Mouse (Mus musculus) limb, embryonic 15.5 days (tissue): Measurements from ENCODE around the gene Tars2. TPM values are rescaled to one million over a fixed set of nuclear protein-coding genes. Genes with fewer than 3 reads are reported as not detected.

ENCODE experiments used
- ATAC-seq: fragments of 200-750 bp; cut with Nextera tagmentation; 2 replicates; pipeline ENCODE4 v1.8.0; 2017; ENCODE audit warnings: low read depth, moderate TSS enrichment; ENCODE audit not compliant: insufficient number of reproducible peaks, low FRiP score, low TSS enrichment
- H3K27ac ChIP-seq: fragments of 300-500 bp; sonication (generic); 2 replicates; pipeline ENCODE4 v1.5.1; 2015; ENCODE audit warnings: moderate library complexity, mild to moderate bottlenecking, inconsistent platforms
- H3K27me3 ChIP-seq: fragments of 300-500 bp; sonication (generic); 2 replicates; pipeline ENCODE4 v1.6.1; 2015; ENCODE audit warnings: inconsistent platforms
- H3K36me3 ChIP-seq: fragments of 300-500 bp; sonication (generic); 2 replicates; pipeline ENCODE4 v1.6.1; 2015; ENCODE audit warnings: inconsistent platforms
- H3K4me1 ChIP-seq: fragments of 300-500 bp; sonication (generic); 2 replicates; pipeline ENCODE4 v1.6.1; 2015; ENCODE audit warnings: inconsistent platforms
- H3K4me2 ChIP-seq: fragments of 300-500 bp; sonication (generic); 2 replicates; pipeline ENCODE4 v1.6.1; 2015; ENCODE audit warnings: mild to moderate bottlenecking, inconsistent platforms
- H3K4me3 ChIP-seq: fragments of 300-500 bp; sonication (generic); 2 replicates; pipeline ENCODE4 v1.5.1; 2015; ENCODE audit warnings: mild to moderate bottlenecking, inconsistent platforms
- H3K9ac ChIP-seq: fragments of 300-500 bp; sonication (generic); 2 replicates; pipeline ENCODE4 v1.6.1; 2015; ENCODE audit warnings: inconsistent platforms
- H3K9me3 ChIP-seq: fragments of 300-500 bp; sonication (generic); 2 replicates; pipeline ENCODE4 v1.6.1; 2016; ENCODE audit warnings: inconsistent platforms
- WGBS: fragments of 180-500 bp; shearing (Covaris S2); methylation state at CpG from one replicate; pipeline ENCODE4 v1.1.7; 2015; 5-methylcytosine and 5-hydroxymethylcytosine counted together
- polyA plus RNA-seq: library from polyadenylated mRNA; unstranded; fragments of >200 nt; fragmentation: Nextera tagmentation; extraction: Ambion mirVana; gene quantifications from 2 replicates; pipeline ENCODE4 v1.2.1, GENCODE M21; 2015

Tars2 gene
- polyA plus RNA-seq, 1 experiment from 2014 or later: 39.8 TPM

GRCm38 (mm10) chr3:95761771-95762170, 1.8 kb upstream of the Tars2 start:
- no peak overlapping the region for H3K27ac ChIP-seq
- no peak for ATAC-seq
- H3K4me3 ChIP-seq: no peak overlapping the region

GRCm38 (mm10) chr3:95760656-95761055, 650 bp upstream of the Tars2 start:
- Histone ChIP-seq H3K4me3 (no peak overlapping the region), H3K27ac (no peak overlapping the region), H3K4me1 (no peaks in the 10 kb centered on the region), H3K4me2 (no peak overlapping the region), H3K9ac (no peak overlapping the region), H3K36me3 (peaks cover 38% of the 10 kb centered on the region), H3K9me3 (no peaks in the 10 kb centered on the region), H3K27me3 (no peaks in the 10 kb centered on the region)
- ATAC-seq: no peak

More at GRCm38 (mm10) chr3:95761771-95762170, 1.8 kb upstream of the Tars2 start:
- Histone ChIP-seq H3K4me2 (no peak overlapping the region), H3K4me1 (no peaks in the 10 kb centered on the region), H3K9me3 (no peaks in the 10 kb centered on the region), H3K27me3 (no peaks in the 10 kb centered on the region), H3K36me3 (peaks cover 49% of the 10 kb centered on the region), H3K9ac (no peak overlapping the region)
- WGBS: 76% methylated on average over 4 of the region's 4 CpGs

- Histone ChIP-seq H3K36me3 (peaks cover 18% of the 10 kb centered on the region), H3K27ac (no peak overlapping the region), H3K4me3 (no peak overlapping the region), H3K27me3 (no peaks in the 10 kb centered on the region), H3K4me1 (0 out of 2 replicates have a peak, but pooled peaks cover 6% of the 10 kb centered on the region), H3K9ac (no peak overlapping the region), H3K4me2 (no peak overlapping the region), H3K9me3 (no peaks in the 10 kb centered on the region)
- 50% methylated on average over 9 of the region's 9 CpGs for WGBS
- ATAC-seq: no peak
Observed at GRCm38 (mm10) chr3:95758467-95759218, 1.4 kb downstream of the Tars2 start.

DNA sequence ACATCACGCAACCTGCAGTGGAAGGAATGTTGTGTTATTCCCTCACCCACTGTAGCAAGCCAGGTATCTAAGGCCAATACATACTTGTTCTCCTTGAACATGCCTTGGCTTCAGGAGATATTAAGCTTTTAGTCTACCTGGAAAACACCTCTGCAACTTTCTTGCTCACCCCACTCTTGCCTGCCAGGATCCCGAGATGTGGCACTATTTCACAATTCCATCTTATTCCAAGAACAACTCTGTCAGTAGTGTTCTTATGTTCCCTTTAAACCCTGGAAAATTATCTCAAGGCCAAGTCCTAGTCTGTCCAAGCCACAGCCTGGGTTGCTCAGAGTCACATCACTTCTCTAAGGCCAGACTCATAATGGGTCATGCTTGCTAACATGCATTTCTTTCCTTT, 3.2 kb downstream of the Tars2 start:
- no peak overlapping the region for H3K27ac ChIP-seq
- ATAC-seq: no peak
- H3K9ac ChIP-seq: no peak overlapping the region
- 0 out of 2 replicates have a peak, but pooled peaks cover 6% of the 10 kb centered on the region for H3K4me1 ChIP-seq
- H3K9me3 ChIP-seq: no peaks in the 10 kb centered on the region
- H3K4me3 ChIP-seq: no peak overlapping the region
- H3K36me3 ChIP-seq: peaks cover 13% of the 10 kb centered on the region
- no peak overlapping the region for H3K4me2 ChIP-seq
- H3K27me3 ChIP-seq: no peaks in the 10 kb centered on the region
- WGBS: 89% methylated on average over 2 of the region's 2 CpGs

DNA sequence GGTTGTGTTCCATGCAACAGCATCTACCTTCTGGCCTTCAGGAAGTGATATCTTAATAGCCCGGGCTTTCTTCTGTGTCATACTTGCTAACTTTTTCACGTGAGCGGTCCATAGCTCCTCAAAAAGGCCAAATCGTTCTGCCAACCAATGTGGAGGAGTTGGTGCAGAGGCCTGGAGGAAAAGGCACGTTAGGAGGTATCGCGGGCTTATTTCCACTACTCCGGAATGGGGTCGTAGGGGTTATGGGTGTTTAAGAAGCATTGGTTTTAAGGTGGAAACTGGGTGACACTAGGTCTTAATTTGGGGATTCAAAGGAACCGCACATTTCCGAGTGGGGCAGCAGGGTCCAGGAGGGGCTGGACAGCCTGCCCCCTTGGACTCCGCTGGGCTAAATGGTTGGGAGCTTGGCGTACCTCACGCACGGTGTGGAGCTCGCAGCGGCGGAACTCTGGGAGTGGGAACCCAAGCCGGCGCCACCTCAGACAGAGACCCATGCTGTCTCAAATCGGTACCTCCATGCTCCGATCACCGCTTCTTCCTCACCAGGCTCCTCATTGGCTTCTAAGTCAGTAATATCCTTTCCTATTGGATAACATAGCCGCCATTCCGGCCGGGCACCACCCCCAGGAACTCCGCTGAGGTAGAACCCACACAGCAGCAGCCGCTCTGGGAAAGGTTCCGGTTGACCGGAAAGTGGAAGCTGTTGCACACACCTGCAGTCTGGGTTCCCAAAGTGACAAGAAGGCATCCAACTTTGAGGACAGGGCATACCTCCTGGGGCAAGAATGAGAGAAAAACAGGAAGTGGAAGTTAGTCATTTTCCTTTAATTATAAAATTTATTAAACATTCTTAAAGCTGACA, 5.4 kb downstream of the Tars2 start:
- 0 out of 2 replicates have a peak, but pooled peaks cover 6% of the 10 kb centered on the region for H3K4me1 ChIP-seq
- ATAC-seq: peak; percentile 96
- H3K9me3 ChIP-seq: no peaks in the 10 kb centered on the region
- H3K27me3 ChIP-seq: no peaks in the 10 kb centered on the region
- peak overlapping the region; percentile 68 for H3K27ac ChIP-seq
- H3K4me3 ChIP-seq: peak overlapping the region; percentile 85
- peak overlapping the region; percentile 74 for H3K9ac ChIP-seq
- H3K36me3 ChIP-seq: peaks cover 31% of the 10 kb centered on the region
- H3K4me2 ChIP-seq: peak overlapping the region; percentile 68
- under 1% methylated on average over 30 of the region's 30 CpGs for WGBS

GRCm38 (mm10) chr3:95752935-95753334, 7.1 kb downstream of the Tars2 start:
- peaks cover 48% of the 10 kb centered on the region for H3K36me3 ChIP-seq
- no peak overlapping the region for H3K4me3 ChIP-seq
- no peak for ATAC-seq

DNA sequence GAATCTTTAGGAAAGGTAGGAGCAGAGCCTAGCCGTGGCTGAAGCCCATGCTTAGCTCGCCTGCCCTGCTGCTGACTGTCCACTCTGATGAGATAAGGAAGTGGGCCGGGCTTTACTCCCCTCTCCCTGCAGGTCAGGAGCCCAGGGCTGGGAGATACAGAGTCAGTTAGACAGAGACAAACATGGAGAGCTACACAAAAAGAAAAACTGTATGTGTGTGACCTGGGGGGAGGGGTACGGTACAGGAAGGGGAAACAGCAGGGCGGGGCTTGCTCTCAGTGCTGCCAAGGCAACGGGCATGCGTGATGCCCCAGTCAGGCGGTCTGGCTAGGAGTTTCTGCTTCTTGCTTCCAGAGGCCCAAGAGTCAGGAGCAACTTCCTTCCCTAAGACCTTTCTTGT, 19.6 kb downstream of the Tars2 start:
- Histone ChIP-seq H3K4me1 (0 out of 2 replicates have a peak, but pooled peaks cover 6% of the 10 kb centered on the region), H3K4me3 (no peak overlapping the region), H3K27me3 (no peaks in the 10 kb centered on the region), H3K4me2 (no peak overlapping the region), H3K36me3 (peaks cover 76% of the 10 kb centered on the region), H3K9ac (no peak overlapping the region), H3K27ac (peak overlapping the region; percentile 27; the same call in 1 of the 2 replicates), H3K9me3 (no peaks in the 10 kb centered on the region)
- no peak for ATAC-seq
- 64% methylated on average over 8 of the region's 8 CpGs for WGBS

More at GRCm38 (mm10) chr3:95752935-95753334, 7.1 kb downstream of the Tars2 start:
- H3K9ac ChIP-seq: no peak overlapping the region
- H3K4me1 ChIP-seq: 0 out of 2 replicates have a peak, but pooled peaks cover 6% of the 10 kb centered on the region
- no peaks in the 10 kb centered on the region for H3K9me3 ChIP-seq
- no peak overlapping the region for H3K4me2 ChIP-seq
- no peak overlapping the region for H3K27ac ChIP-seq
- no peaks in the 10 kb centered on the region for H3K27me3 ChIP-seq
- 66% methylated on average over 3 of the region's 3 CpGs for WGBS

GRCm38 (mm10) chr3:95739353-95740104, 20.5 kb downstream of the Tars2 start, which contains the start of gene Ecm1:
Gene Ecm1, minus strand, starts transcription at chr3:95739569.
- 0 out of 2 replicates have a peak, but pooled peaks have one; percentile 13 for ATAC-seq
- Histone ChIP-seq H3K4me2 (no peak within 1 kb of the TSS), H3K27ac (peak within 1 kb of the TSS; percentile 27; the same call in 1 of the 2 replicates), H3K9me3 (no peaks in the 10 kb centered on the region), H3K4me1 (0 out of 2 replicates have a peak, but pooled peaks cover 6% of the 10 kb centered on the region), H3K27me3 (no peaks in the 10 kb centered on the region), H3K36me3 (peaks cover 70% of the 10 kb centered on the region), H3K9ac (no peak within 1 kb of the TSS), H3K4me3 (no peak within 1 kb of the TSS)
- 68% methylated on average over 7 of the region's 7 CpGs for WGBS

DNA sequence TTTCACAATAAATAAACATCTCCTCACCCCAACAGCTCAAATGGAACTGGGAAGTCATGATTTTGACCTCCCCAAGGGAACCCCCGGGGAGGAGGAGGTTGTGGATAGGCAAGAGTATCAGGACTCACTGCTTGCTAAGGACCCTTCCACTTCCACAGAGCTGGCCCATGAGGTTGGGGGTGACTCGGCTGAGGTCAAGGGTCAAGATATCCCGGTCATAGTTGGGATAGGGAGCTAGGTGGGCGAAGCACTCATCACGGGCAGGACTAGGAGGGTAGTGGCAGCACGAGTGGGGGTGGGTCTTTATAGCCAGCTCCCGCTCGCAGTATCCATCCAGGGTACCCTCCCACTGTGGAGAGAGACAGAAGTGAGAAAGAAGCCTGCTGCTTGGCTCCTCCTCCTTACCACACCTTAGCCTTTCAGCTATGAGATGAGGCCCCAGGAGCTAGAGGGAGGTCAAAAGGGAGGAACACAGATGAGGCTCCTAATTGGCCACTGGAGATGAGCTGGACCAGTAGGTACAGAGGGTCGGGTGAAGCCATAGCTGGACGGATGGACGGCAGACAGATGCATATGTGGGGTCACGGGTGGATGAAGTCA, 24.8 kb downstream of the Tars2 start:
- H3K9ac ChIP-seq: no peak overlapping the region
- H3K4me1 ChIP-seq: peaks cover 14% of the 10 kb centered on the region; the same call in 1 of the 2 replicates
- H3K36me3 ChIP-seq: peaks cover 29% of the 10 kb centered on the region
- no peak overlapping the region for H3K4me2 ChIP-seq
- H3K27ac ChIP-seq: no peak overlapping the region; the same call in 1 of the 2 replicates
- WGBS: 84% methylated on average over 12 of the region's 12 CpGs
- no peak overlapping the region for H3K4me3 ChIP-seq
- no peaks in the 10 kb centered on the region for H3K9me3 ChIP-seq
- ATAC-seq: no peak
- H3K27me3 ChIP-seq: no peaks in the 10 kb centered on the region

DNA sequence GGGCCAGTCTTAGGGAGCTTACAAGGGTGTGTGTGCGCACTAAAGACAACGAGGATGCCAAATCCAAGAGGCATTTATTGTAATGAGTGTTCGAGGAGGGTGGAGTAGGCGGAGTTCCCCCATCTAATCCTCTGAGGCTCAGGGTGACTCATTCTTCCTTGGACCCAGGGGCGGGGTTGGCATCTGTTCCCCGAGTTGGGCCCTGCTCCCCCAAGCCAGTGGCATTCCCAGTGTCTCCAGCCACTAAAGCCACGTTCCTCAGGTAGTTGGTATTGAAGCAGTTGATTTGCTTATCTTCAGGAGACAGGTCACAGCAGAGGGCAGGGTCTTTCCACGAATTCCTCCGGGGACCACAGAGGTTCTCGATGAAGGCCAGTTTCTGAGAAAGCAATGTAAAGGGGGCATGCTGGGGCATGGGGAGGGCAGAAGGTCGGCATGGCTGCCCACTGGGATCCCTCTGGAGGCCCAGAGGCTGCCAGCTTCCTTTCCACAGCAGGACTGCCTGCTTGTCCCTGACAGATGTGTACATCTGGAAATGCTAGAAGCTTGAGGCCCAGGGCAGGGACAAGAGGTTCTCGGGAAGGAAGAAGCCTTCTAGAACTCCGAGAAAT, 25.8 kb downstream of the Tars2 start:
- Histone ChIP-seq H3K4me1 (peaks cover 11% of the 10 kb centered on the region; the same call in 1 of the 2 replicates), H3K4me2 (no peak overlapping the region), H3K9ac (no peak overlapping the region), H3K4me3 (no peak overlapping the region), H3K36me3 (peaks cover 22% of the 10 kb centered on the region), H3K9me3 (no peaks in the 10 kb centered on the region), H3K27ac (0 out of 2 replicates have a peak overlapping the region, but pooled peaks have one; percentile 40), H3K27me3 (no peaks in the 10 kb centered on the region)
- ATAC-seq: no peak
- WGBS: 72% methylated on average over 13 of the region's 13 CpGs
